8 mouse cellular contexts compared by ENCODE assay signal in the genomic region with DNA sequence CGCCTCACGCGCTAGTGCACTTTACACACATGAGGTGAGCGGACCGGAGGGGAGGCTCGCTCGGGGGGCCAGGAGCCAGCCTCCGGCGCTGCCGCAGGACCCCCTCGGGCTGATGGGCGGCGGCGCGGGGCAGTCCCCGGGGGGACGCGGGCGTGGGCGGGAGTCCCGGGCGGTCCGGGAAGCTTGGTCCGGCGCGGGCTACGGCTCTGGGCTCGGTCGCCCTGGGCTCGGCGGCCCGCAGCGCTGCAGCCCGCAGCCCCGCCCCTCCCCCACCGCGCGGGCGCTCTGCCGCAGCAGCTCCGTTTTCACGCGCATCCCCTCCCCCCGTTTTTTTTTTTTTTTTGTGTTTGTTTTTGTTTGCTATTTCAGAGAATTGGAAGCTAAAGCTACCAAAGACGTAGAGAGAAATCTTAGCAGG. TPM values are rescaled to one million over a fixed set of nuclear protein-coding genes. Genes with fewer than 3 reads are reported as not detected.
DNase-seq lines count a peak whose midpoint lies in the region; ATAC-seq and TF ChIP-seq lines count a peak whose summit lies in the region.

No protein-coding gene starts in this region.

- peak; percentile 74; the same call in 1 of the 2 replicates for ATAC-seq in lung, embryonic 15.5 days (ENCODE audit: borderline replicate concordance, extremely low read depth, low FRiP score, low TSS enrichment)
- ATAC-seq in liver, postnatal 0 days, result peak; percentile 52

- intact Hi-C loops in gastrocnemius, postnatal 14 days (cut with DNase I; ENCODE audit: low total_unique reads), result no loop called here
- intact Hi-C loops in left cerebral cortex, postnatal 4 days (cut with DNase I), result loop anchor here (10.0 kb wide), 1 partner anchor 90 kb away; no protein-coding TSS in a partner anchor

- 0% methylated on average over 42 of the region's 45 CpGs for WGBS in lung, embryonic 15.5 days
- WGBS in liver, postnatal 0 days (ENCODE audit: insufficient replicate concordance), result under 1% methylated on average over 38 of the region's 45 CpGs

- H3K4me2 ChIP-seq in lung, embryonic 15.5 days, result peak overlapping the region; percentile 62
- peak overlapping the region; percentile 73 for H3K4me2 ChIP-seq in liver, postnatal 0 days (ENCODE audit: low read depth, low read length)

- peak; percentile 64 for DNase-seq in adrenal gland, postnatal 10 days
- DNase-seq in adrenal gland, adult 8-10 months, result no peak
- DNase-seq in lung, postnatal 10 days, result no peak
- peak; percentile 42 for DNase-seq in gastrocnemius, postnatal 14 days
- no peak for DNase-seq in liver, postnatal 0 days
- no peak for DNase-seq in left cerebral cortex, postnatal 4 days
- no peak for DNase-seq in B cell, adult 2 months

- peak overlapping the region; percentile 100 for H3K4me3 ChIP-seq in lung, embryonic 15.5 days
- peak overlapping the region; percentile 100 for H3K4me3 ChIP-seq in liver, postnatal 0 days (ENCODE audit: low read depth, low read length)

- TF ChIP-seq EP300 in liver, postnatal 0 days (IDR thresholded peaks at IDR 0.05; ENCODE audit: low read depth), result no peak

- no peaks in the 10 kb centered on the region for H3K9me3 ChIP-seq in lung, embryonic 15.5 days
- H3K9me3 ChIP-seq in liver, postnatal 0 days (ENCODE audit: low read length), result no peaks in the 10 kb centered on the region

- TF ChIP-seq CTCF in liver, postnatal 0 days (IDR thresholded peaks at IDR 0.05; ENCODE audit: low read depth), result no peak

- H3K36me3 ChIP-seq in lung, embryonic 15.5 days, result 0 out of 2 replicates have a peak, but pooled peaks cover 15% of the 10 kb centered on the region
- H3K36me3 ChIP-seq in liver, postnatal 0 days (replicated peaks; ENCODE audit: insufficient read depth, low read length), result peaks cover 16% of the 10 kb centered on the region; the same call in 1 of the 2 replicates

- no peaks in the 10 kb centered on the region for H3K27me3 ChIP-seq in lung, embryonic 15.5 days
- no peaks in the 10 kb centered on the region for H3K27me3 ChIP-seq in liver, postnatal 0 days (ENCODE audit: insufficient read depth, low read length)

- peaks cover 38% of the 10 kb centered on the region for H3K4me1 ChIP-seq in lung, embryonic 15.5 days
- H3K4me1 ChIP-seq in liver, postnatal 0 days (ENCODE audit: insufficient read depth), result peaks cover 11% of the 10 kb centered on the region; the same call in 1 of the 2 replicates

- H3K9ac ChIP-seq in lung, embryonic 15.5 days, result peak overlapping the region; percentile 99
- peak overlapping the region; percentile 99 for H3K9ac ChIP-seq in liver, postnatal 0 days (replicated peaks)

- H3K27ac ChIP-seq in lung, embryonic 15.5 days, result peak overlapping the region; percentile 97
- H3K27ac ChIP-seq in liver, postnatal 0 days (ENCODE audit: low read depth), result peak overlapping the region; percentile 95

RNA-seq across cellular contexts. Expression of a gene that starts 0.6 kb away (rescaled TPM):
- 10 to 100 TPM; 32.9 to 57.8 TPM for total RNA-seq in adrenal gland, postnatal 10 days (2021)
- total RNA-seq in adrenal gland, adult 8-10 months (2022), result 100 to 1,000 TPM in 1 of 4 experiments, 10 to 100 TPM in 3; 43.4 to 113 (median 59.0) TPM
- 38.5 and 38.8 TPM in 2 replicates for polyA plus RNA-seq in lung, embryonic 15.5 days (2015; fragmentation: Nextera tagmentation; extraction: Ambion mirVana)
- total RNA-seq in gastrocnemius, postnatal 14 days (2021), result 10 to 100 TPM; 20.1 to 20.7 TPM
- 26.8 and 28.9 TPM in 2 replicates for polyA plus RNA-seq in liver, postnatal 0 days (2015; fragmentation: Nextera tagmentation; extraction: Ambion mirVana)
- 10 to 100 TPM; 74.2 to 80.5 TPM for total RNA-seq in left cerebral cortex, postnatal 4 days (2021)

Comparison
In these comparisons a context has a peak if more than half of its experiments do, and no peak if none do; other contexts are left out.
1. DNase-seq: peak in adrenal gland, postnatal 10 days (single experiment) and gastrocnemius, postnatal 14 days (single experiment); none in adrenal gland, adult 8-10 months (single experiment), lung, postnatal 10 days (single experiment), liver, postnatal 0 days (single experiment), left cerebral cortex, postnatal 4 days (single experiment) and B cell, adult 2 months (0 of 2).